Mouse (Mus musculus) stomach, postnatal 0 days (tissue): ENCODE data around the gene Apbb1ip.

Experiments
- CTCF ChIP-seq: IDR thresholded peaks from 2 replicates; pipeline ENCODE4 v1.5.1; 2016; ENCODE audit warnings: antibody characterized with exemption, low read depth, mild to moderate bottlenecking, moderate library complexity
- EP300 ChIP-seq: optimal IDR thresholded peaks from 2 replicates; pipeline ENCODE3; 2016; ENCODE audit warnings: antibody characterized with exemption

- TF ChIP-seq CTCF (no peak), EP300 (no peak)
Measured at GRCm38 (mm10) chr2:22796487-22796886, 22.6 kb downstream of the Apbb1ip start.
